Mouse (Mus musculus) neural tube, embryonic 15.5 days (tissue): ENCODE results near the gene Eps8. TPM values are rescaled to one million over a fixed set of nuclear protein-coding genes. Genes with fewer than 3 reads are reported as not detected.

ENCODE experiments used
- ATAC-seq: fragments of 200-750 bp; cut with Nextera tagmentation; 2 replicates; pipeline ENCODE4 v1.8.0; 2017; ENCODE audit warnings: mild to moderate bottlenecking, moderate TSS enrichment, moderate library complexity; ENCODE audit not compliant: low FRiP score
- H3K27ac ChIP-seq: fragments of 300-500 bp; sonication (generic); replicated peaks from 2 replicates; pipeline ENCODE4 v1.5.1; 2015; ENCODE audit warnings: mild to moderate bottlenecking, inconsistent platforms
- H3K27me3 ChIP-seq: fragments of 300-500 bp; sonication (generic); replicated peaks from 2 replicates; pipeline ENCODE4 v1.6.1; 2015; ENCODE audit warnings: inconsistent platforms
- H3K36me3 ChIP-seq: fragments of 300-500 bp; sonication (generic); 2 replicates; pipeline ENCODE4 v1.6.1; 2015; ENCODE audit warnings: inconsistent platforms
- H3K4me1 ChIP-seq: fragments of 300-500 bp; sonication (generic); 2 replicates; pipeline ENCODE4 v1.6.1; 2015; ENCODE audit warnings: inconsistent platforms
- H3K4me2 ChIP-seq: fragments of 300-500 bp; sonication (generic); 2 replicates; pipeline ENCODE4 v1.6.1; 2015; ENCODE audit warnings: inconsistent platforms, mild to moderate bottlenecking, moderate library complexity
- H3K4me3 ChIP-seq: fragments of 300-500 bp; sonication (generic); replicated peaks from 2 replicates; pipeline ENCODE4 v1.5.1; 2015; ENCODE audit warnings: mild to moderate bottlenecking, inconsistent platforms
- H3K9ac ChIP-seq: fragments of 300-500 bp; sonication (generic); replicated peaks from 2 replicates; pipeline ENCODE4 v1.6.1; 2015; ENCODE audit warnings: mild to moderate bottlenecking, inconsistent platforms
- H3K9me3 ChIP-seq: fragments of 300-500 bp; sonication (generic); replicated peaks from 2 replicates; pipeline ENCODE4 v1.6.1; 2016; ENCODE audit warnings: inconsistent platforms
- WGBS: fragments of 180-500 bp; shearing (Covaris S2); methylation state at CpG from one replicate; pipeline ENCODE4 v1.1.7; 2015; ENCODE audit warnings: mixed read lengths; 5-methylcytosine and 5-hydroxymethylcytosine counted together
- polyA plus RNA-seq: library from polyadenylated mRNA; unstranded; fragments of >200 nt; fragmentation: Nextera tagmentation; extraction: Ambion mirVana; gene quantifications from 2 replicates; pipeline ENCODE4 v1.2.1, GENCODE M21; 2015

Gene Eps8
- polyA plus RNA-seq, 1 experiment from 2014 or later = 22.5 TPM

DNA sequence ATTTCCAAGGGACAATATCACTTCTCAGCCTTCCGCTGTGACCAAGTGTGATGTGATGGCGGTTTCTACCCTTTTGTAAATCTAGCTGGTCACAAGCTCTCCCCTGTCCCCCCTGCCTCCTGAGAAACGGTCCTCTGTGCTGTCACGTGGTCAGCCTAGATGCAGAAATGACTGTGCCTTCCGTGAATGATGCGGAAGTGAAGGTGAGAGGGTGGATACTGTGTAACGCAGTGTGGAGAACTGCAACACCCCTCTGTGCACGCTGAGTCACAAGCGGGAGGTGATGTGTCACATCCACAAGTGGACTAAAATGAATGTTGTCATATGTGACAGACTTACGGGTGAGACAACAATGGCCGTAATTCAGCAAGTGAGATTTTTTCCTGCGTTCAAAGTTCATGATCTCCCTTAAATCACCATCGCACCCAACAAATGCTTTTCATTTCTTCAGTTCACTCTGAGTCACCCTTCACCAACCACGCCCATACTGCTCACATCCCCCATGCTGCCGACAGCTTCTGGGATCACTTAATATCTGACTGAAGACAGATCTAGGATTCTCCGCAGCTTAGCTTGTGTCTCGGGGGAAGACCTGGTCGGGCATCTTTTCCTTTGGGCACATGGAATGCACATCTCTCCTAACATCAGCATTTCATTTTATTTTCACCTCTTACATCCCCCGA, 72.3 kb downstream of the Eps8 start:
- Histone ChIP-seq H3K36me3 (no peaks in the 10 kb centered on the region), H3K4me3 (no peak overlapping the region), H3K27me3 (no peaks in the 10 kb centered on the region), H3K4me1 (no peaks in the 10 kb centered on the region), H3K9ac (no peak overlapping the region), H3K4me2 (no peak overlapping the region), H3K27ac (no peak overlapping the region), H3K9me3 (no peaks in the 10 kb centered on the region)
- no peak for ATAC-seq
- WGBS = 78% methylated on average over 19 of the region's 19 CpGs

DNA sequence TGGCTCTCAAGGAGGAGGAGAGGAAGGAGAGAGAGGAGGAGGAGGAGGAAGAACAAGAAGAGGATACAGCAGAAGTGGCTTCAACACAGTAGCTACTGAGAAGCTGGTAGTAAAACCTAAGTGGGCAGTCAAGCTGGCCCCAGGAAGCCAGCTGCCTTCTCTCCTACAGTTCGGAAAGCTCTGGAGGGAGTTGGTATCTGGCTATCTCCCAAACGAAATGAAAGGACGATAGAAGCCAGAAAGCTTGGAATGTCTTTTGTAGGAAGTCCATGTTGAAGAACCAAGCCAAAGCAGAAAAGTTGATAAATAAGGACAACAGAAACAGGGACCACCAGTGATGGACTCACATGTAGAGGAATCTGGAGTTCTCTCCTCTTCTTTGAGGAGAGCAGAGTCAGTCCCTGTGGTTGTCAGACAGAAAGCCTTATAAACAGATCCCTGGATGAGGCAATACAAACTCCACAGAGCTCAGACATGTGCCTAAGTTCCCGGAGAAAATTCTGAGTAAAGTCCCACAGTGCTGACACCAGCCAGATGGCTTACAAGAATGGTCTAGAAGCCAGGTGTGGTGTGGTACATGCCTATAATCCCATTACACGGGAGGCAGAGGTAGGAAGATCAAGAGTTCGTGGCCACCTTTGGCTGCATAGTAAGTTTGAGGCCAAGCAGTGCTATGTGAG, 73.2 kb downstream of the Eps8 start:
- Histone ChIP-seq H3K4me1 (no peaks in the 10 kb centered on the region), H3K27ac (no peak overlapping the region), H3K9me3 (no peaks in the 10 kb centered on the region), H3K9ac (no peak overlapping the region), H3K36me3 (no peaks in the 10 kb centered on the region), H3K4me3 (no peak overlapping the region), H3K27me3 (no peaks in the 10 kb centered on the region), H3K4me2 (no peak overlapping the region)
- ATAC-seq = no peak
- WGBS = 90% methylated on average over 6 of the region's 6 CpGs

DNA sequence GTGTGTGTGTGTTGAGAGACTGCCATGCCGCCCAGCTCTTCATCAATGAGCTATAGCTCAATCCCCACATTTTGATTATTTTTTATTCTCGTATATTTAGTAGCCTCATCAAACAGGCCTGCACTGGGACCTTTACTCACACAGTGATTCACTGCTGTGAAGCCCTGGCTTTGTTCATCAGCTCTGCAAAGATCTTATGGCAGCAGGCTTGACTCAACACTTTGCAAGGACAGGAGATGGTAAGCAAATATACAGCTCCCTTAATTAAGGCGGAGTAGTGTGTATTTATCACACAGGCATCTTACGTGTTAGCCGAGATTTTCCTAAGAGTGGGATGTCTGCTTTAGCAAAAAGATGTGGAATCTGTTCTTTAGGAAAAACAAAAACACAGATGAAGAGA, 74.2 kb downstream of the Eps8 start:
- no peaks in the 10 kb centered on the region for H3K4me1 ChIP-seq
- H3K27me3 ChIP-seq = no peaks in the 10 kb centered on the region
- H3K9ac ChIP-seq = no peak overlapping the region
- no peak overlapping the region for H3K4me3 ChIP-seq
- no peaks in the 10 kb centered on the region for H3K9me3 ChIP-seq
- H3K27ac ChIP-seq = no peak overlapping the region
- ATAC-seq = no peak
- H3K4me2 ChIP-seq = no peak overlapping the region
- H3K36me3 ChIP-seq = no peaks in the 10 kb centered on the region
- 88% methylated on average over 5 of the region's 5 CpGs for WGBS

DNA sequence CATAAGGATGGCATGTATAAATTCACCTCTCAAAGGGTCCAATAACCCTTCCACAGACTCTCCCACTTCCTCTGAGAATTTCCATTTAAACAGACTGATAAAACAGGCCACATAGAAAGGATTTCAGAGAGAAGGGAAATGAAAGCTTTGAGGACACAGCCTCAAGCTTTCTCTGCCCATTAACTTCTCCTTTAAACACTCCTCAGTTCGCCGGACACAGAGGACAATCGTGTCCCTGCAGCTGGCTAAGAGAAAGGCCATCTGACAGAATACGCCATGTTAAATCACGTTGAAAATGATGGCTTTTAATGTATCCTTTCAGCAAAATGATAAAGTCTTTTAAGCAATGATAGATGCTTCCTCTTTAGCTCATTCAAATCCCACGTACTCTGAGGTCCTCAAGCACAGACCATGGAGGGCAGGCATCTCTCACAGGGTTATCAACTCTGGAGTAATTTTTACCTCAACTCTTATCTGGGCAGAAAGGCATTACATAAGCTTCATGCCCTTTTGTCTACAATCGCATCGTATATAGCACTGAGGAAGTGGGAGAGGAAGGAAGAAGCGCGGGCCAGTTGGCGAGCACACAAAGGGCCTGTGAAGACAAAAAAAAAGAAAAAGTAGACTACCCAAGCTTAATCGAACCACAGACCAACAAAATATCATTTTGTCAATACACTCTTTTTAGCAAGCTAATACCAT, 77.9 kb downstream of the Eps8 start:
- Histone ChIP-seq H3K4me3 (no peak overlapping the region), H3K27ac (no peak overlapping the region), H3K4me2 (no peak overlapping the region), H3K9me3 (no peaks in the 10 kb centered on the region), H3K27me3 (no peaks in the 10 kb centered on the region), H3K9ac (no peak overlapping the region), H3K36me3 (no peaks in the 10 kb centered on the region), H3K4me1 (no peaks in the 10 kb centered on the region)
- 81% methylated on average over 12 of the region's 12 CpGs for WGBS
- no peak; the same call in 1 of the 2 replicates for ATAC-seq

DNA sequence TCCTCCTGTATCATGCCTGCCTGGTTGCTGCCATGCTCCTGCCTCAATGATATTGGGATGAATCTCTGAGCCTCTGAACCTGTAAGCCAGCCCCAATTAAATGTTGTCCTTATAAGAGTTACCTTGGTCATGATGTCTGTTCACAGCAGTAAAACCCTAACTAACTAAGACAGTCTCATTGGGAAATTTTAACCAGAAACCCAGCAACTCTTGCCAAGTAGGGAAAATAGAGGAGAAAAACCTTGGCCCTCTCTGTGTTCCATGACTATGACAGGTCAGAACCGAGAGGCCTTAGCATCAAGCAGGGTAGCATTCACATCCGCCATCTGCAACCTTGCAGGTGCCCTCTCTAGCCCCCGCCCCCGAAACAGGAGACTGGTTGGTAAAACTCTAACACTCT, 78.6 kb downstream of the Eps8 start:
- Histone ChIP-seq H3K36me3 (no peaks in the 10 kb centered on the region), H3K27me3 (no peaks in the 10 kb centered on the region), H3K4me2 (no peak overlapping the region), H3K27ac (no peak overlapping the region), H3K9me3 (no peaks in the 10 kb centered on the region), H3K9ac (no peak overlapping the region), H3K4me3 (no peak overlapping the region), H3K4me1 (no peaks in the 10 kb centered on the region)
- WGBS = 95% methylated on average over 4 of the region's 4 CpGs
- ATAC-seq = no peak

DNA sequence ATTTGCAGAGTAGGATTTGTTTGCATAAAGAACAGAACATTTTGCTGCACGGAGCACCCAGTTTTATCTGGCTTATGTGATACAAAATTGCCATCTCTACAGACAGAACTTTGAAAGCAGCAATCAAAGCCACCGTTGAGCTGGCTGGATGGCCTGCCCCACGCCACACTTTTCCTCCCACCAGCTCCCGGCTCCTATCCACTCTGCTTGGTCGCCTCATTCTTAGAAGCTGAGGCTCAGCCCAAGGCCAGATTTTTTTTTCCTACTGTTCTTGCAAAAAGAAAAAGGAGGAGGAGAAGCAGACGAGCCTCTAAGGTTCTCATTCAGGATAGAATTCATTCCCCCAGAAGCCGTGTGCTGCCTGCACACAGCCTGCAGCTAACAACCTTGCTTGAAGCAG, 80.8 kb downstream of the Eps8 start:
- H3K4me1 ChIP-seq = no peaks in the 10 kb centered on the region
- no peaks in the 10 kb centered on the region for H3K27me3 ChIP-seq
- H3K27ac ChIP-seq = no peak overlapping the region
- 84% methylated on average over 7 of the region's 7 CpGs for WGBS
- H3K36me3 ChIP-seq = no peaks in the 10 kb centered on the region
- no peak overlapping the region for H3K9ac ChIP-seq
- no peak overlapping the region for H3K4me3 ChIP-seq
- no peak for ATAC-seq
- H3K4me2 ChIP-seq = no peak overlapping the region
- no peaks in the 10 kb centered on the region for H3K9me3 ChIP-seq

DNA sequence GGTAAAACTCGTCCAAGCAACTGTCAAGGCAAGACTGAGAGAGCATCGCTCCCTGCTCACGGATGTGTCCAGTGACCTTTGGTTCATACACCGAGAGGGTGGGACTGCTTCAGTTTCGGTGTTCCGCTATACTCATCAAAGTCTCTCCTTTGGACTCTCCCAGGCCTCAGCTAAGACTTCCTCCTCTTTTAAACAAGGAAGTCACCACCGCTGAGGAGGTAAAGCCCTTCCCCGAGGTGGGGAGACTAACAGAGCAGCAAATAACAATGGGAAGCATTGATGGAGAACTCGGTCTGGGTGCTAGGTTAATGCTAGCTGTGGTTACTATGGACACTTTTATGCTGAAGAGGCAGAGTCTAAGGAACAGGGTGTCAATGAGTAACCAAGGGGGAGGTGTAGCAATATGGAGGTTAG, 84.0 kb downstream of the Eps8 start:
- Histone ChIP-seq H3K9ac (no peak overlapping the region), H3K4me3 (no peak overlapping the region), H3K4me1 (no peaks in the 10 kb centered on the region), H3K9me3 (no peaks in the 10 kb centered on the region), H3K27ac (no peak overlapping the region), H3K27me3 (no peaks in the 10 kb centered on the region), H3K4me2 (no peak overlapping the region), H3K36me3 (no peaks in the 10 kb centered on the region)
- 69% methylated on average over 9 of the region's 9 CpGs for WGBS
- no peak for ATAC-seq

DNA sequence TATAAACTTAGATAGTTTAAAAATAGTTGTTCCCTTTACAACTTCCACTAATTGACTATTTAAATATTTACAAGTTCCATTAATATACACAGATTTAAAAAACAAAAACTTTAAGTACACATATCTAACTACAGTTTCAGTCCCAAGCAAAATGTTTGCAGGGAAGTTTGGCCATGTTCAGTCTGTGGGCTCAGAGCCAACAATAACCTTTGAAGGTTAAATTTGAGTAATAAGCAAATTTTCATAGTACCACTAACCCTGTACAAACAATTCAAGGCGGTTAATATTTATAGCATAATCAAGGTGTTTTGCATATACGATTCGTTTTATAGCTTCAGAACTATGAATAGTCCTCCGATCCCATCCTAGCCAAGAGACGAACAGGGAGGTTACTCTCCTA, 84.7 kb downstream of the Eps8 start:
- WGBS = 87% methylated on average over 5 of the region's 5 CpGs
- H3K27ac ChIP-seq = no peak overlapping the region
- H3K9ac ChIP-seq = no peak overlapping the region
- H3K4me1 ChIP-seq = no peaks in the 10 kb centered on the region
- no peaks in the 10 kb centered on the region for H3K9me3 ChIP-seq
- no peak overlapping the region for H3K4me2 ChIP-seq
- no peak for ATAC-seq
- no peaks in the 10 kb centered on the region for H3K36me3 ChIP-seq
- no peak overlapping the region for H3K4me3 ChIP-seq
- no peaks in the 10 kb centered on the region for H3K27me3 ChIP-seq

DNA sequence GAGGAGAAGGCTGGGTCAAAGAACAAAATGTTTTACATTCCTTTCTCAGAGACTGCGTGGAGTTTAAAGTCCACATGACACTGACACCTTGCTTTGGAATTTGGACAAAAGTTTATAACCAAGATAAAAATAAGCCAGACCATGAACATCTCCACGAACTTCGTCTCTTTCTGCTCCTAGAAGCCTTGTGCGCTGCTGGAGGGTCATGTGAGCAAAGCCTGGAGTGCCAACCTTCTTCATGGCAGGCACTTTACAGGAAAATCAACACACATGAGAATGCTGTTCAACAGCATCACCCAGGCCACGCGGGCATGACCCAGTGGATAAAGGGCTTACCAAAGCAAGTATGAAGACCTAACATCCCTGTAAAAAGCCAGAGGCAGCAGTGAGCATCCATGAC, 85.6 kb downstream of the Eps8 start:
- Histone ChIP-seq H3K4me1 (no peaks in the 10 kb centered on the region), H3K9me3 (no peaks in the 10 kb centered on the region), H3K27me3 (no peaks in the 10 kb centered on the region), H3K4me2 (no peak overlapping the region), H3K4me3 (no peak overlapping the region), H3K9ac (no peak overlapping the region), H3K27ac (no peak overlapping the region), H3K36me3 (no peaks in the 10 kb centered on the region)
- no peak for ATAC-seq
- 93% methylated on average over 6 of the region's 6 CpGs for WGBS

DNA sequence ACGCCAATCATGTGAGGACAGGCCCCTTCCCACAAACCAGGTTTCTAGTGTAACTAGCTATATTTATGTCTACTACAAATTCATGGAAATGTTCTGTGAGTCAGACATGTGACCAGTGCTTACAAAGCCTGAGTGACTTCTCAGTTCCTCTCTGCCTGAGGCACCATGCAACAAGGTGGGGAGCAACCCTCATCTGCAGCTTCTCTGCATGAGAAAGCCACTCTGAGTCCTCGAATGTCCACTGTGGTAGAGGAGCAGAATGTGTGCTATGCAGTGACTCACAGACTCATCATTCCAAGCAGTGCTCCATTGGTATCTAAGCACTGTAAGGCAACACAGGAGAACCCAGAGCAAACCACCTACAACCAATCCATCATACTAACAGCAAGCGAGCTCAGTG, 88.8 kb downstream of the Eps8 start:
- no peaks in the 10 kb centered on the region for H3K4me1 ChIP-seq
- H3K36me3 ChIP-seq = no peaks in the 10 kb centered on the region
- H3K27ac ChIP-seq = no peak overlapping the region
- 90% methylated on average over 3 of the region's 3 CpGs for WGBS
- no peaks in the 10 kb centered on the region for H3K27me3 ChIP-seq
- H3K4me3 ChIP-seq = no peak overlapping the region
- no peak overlapping the region for H3K9ac ChIP-seq
- no peak for ATAC-seq
- no peak overlapping the region for H3K4me2 ChIP-seq
- H3K9me3 ChIP-seq = no peaks in the 10 kb centered on the region

DNA sequence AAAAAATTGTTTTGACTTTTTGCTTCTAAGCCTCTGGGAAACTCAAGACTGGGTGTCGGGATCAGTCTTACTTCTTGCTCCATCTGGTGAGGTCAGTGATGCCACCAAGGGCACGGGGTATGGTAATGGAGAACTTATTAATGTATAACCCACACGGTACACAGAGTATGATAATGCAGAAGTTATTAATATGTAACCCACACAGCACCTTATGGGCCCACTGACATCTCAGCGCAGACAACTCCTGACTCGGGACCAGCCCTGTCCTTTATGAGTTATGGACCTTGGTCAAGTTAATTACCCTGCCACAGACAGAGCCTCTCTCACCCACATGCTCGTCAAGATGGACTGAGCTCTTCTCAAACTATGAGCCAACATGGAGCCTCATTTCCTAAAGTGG, 89.2 kb downstream of the Eps8 start:
- Histone ChIP-seq H3K27ac (no peak overlapping the region), H3K9me3 (no peaks in the 10 kb centered on the region), H3K4me1 (peaks cover 4% of the 10 kb centered on the region; the same call in 1 of the 2 replicates), H3K27me3 (no peaks in the 10 kb centered on the region), H3K9ac (no peak overlapping the region), H3K4me3 (no peak overlapping the region), H3K4me2 (no peak overlapping the region), H3K36me3 (no peaks in the 10 kb centered on the region)
- no peak for ATAC-seq
- WGBS = 83% methylated on average over 6 of the region's 6 CpGs

DNA sequence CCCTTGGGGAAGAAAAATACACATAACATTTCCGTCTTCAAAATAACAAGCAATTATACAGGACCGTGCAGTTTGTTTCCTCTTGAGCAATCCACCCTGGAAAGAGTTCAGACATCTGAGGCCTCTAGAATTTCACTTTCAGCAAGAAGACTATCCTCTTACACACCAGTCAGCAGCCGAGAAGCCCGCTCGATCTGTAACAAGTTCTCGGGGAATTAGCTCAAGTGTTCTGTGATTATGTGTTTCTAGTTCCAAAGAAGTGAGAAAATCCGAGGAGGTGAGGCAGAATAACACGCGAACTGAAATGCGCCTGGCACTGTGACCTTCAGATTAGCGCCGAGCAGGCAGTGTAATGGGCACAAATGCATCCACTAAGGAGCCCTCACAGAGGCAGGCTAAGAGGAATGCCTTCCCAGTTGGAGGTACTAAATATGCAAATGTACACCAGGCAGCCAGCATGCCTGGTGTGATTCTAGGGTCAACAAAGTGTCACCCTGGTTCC, 94.3 kb downstream of the Eps8 start:
- ATAC-seq = peak; percentile 62; the same call in 1 of the 2 replicates
- H3K27me3 ChIP-seq = no peaks in the 10 kb centered on the region
- H3K4me3 ChIP-seq = no peak overlapping the region
- H3K27ac ChIP-seq = no peak overlapping the region
- WGBS = 29% methylated on average over 12 of the region's 12 CpGs
- H3K9me3 ChIP-seq = no peaks in the 10 kb centered on the region
- H3K36me3 ChIP-seq = no peaks in the 10 kb centered on the region
- H3K4me1 ChIP-seq = peaks cover 7% of the 10 kb centered on the region; the same call in 1 of the 2 replicates
- no peak overlapping the region for H3K4me2 ChIP-seq
- H3K9ac ChIP-seq = no peak overlapping the region
